Mouse (Mus musculus) left cerebral cortex, adult 18-20 months (tissue): ENCODE measurements around the gene Ldhb. TPM values are rescaled to one million over a fixed set of nuclear protein-coding genes. Genes with fewer than 3 reads are reported as not detected.

ENCODE experiments used
- DNase-seq, 2 experiments: peaks; one replicate each; pipeline ENCODE4 v3.0.0; 2021 to 2022; ENCODE audit warnings: low spot score in 2 of 2, mixed read lengths in 1 of 2
- total RNA-seq, 2 experiments: library from RNA; stranded (reverse); gene quantifications; 2 replicates each; pipeline ENCODE4 v1.2.3; 2021

The Ldhb gene
- total RNA-seq, 2 experiments from 2014 or later, result 874 to 889 TPM

DNA sequence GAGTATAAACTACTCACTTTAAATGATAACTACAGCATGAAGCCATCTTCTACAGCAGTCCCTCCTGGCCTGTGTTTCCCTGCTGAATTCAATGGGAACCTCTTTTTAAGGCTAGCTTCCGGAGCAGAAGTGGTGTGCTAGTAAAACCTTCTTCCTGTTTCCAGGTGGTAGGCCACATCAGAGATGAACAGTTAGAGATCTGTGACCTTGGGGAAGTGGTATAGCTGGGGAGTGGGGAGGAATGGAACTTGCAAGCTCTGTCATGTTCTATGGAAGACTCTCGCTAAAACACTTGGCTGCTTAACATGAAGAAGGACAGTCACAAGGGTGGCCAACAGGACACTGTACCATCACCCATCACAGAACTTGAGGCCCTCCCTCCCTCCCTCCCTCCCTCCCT, 54.4 kb downstream of the Ldhb start:
- no peak for DNase-seq

DNA sequence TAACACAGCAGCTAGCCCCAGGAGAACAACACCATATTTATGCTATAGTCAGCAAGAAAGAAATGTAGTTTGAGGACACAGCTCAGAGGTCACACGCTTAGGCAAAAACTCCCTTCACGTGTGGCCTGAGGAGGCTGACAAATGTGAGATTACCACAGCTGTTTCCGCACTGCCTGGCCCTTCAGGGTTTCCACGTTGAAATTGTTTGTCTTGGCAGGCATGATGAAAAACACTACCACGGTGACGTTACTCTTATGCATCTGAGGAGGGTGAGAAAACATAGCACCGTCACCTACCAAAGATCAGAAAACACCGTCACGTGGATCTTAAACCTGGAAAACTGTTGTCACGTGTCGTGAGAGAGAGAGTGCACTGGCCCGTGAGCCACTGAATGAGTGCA, 56.4 kb downstream of the Ldhb start:
- DNase-seq, result no peak

Other genes with a start within 250 kb of the Ldhb start
- gene Iapp, start 209.5 kb downstream of the Ldhb start, total RNA-seq, result not detected
- gene Slco1a5, start 185.0 kb downstream of the Ldhb start, total RNA-seq, result not detected
- gene Pyroxd1, start 162.3 kb downstream of the Ldhb start, total RNA-seq, result 10 to 100 TPM; 16.1 to 17.6 TPM
- gene Recql, start 120.9 kb downstream of the Ldhb start, total RNA-seq, result 10 to 100 TPM; 22.1 to 23.1 TPM
- 10 to 100 TPM; 35.7 to 36.1 TPM for gene Golt1b, start 120.7 kb downstream of the Ldhb start, total RNA-seq
- gene Spx, start 94.5 kb downstream of the Ldhb start, total RNA-seq, result 1 to 10 TPM; 1.6 to 2.0 TPM
- gene Gys2, start 34.8 kb downstream of the Ldhb start, total RNA-seq, result not detected
- 1 to 10 TPM; 2.3 to 2.5 TPM for gene Kcnj8, start 63.7 kb upstream of the Ldhb start, total RNA-seq
- 1 to 10 TPM; 3.0 to 4.7 TPM for gene Abcc9, start 194.4 kb upstream of the Ldhb start, total RNA-seq
- 100 to 1,000 TPM; 115 to 116 TPM for gene Cmas, start 248.7 kb upstream of the Ldhb start, total RNA-seq